Mouse (Mus musculus) liver, embryonic 12.5 days (tissue): ENCODE results near the gene R3hdml. TPM values are rescaled to one million over a fixed set of nuclear protein-coding genes. Genes with fewer than 3 reads are reported as not detected.

Source experiments
- ATAC-seq: fragments of 200-750 bp; cut with Nextera tagmentation; 2 replicates; pipeline ENCODE4 v1.8.0; 2017; ENCODE audit warnings: moderate number of reproducible peaks, mild to moderate bottlenecking, moderate library complexity
- H3K27ac ChIP-seq: fragments of 300-500 bp; sonication (generic); 2 replicates; pipeline ENCODE4 v1.5.1; 2016; ENCODE audit warnings: mild to moderate bottlenecking
- H3K27me3 ChIP-seq: fragments of 300-500 bp; sonication (generic); replicated peaks from 2 replicates; pipeline ENCODE4 v1.6.1; 2016; ENCODE audit warnings: mild to moderate bottlenecking, moderate library complexity
- H3K36me3 ChIP-seq: fragments of 300-500 bp; sonication (generic); 2 replicates; pipeline ENCODE4 v1.6.1; 2016; ENCODE audit warnings: mild to moderate bottlenecking, moderate library complexity
- H3K4me1 ChIP-seq: fragments of 300-500 bp; sonication (generic); 2 replicates; pipeline ENCODE4 v1.6.1; 2016
- H3K4me2 ChIP-seq: fragments of 300-500 bp; sonication (generic); 2 replicates; pipeline ENCODE4 v1.6.1; 2016; ENCODE audit warnings: mild to moderate bottlenecking, moderate library complexity
- H3K4me3 ChIP-seq: fragments of 300-500 bp; sonication (generic); 2 replicates; pipeline ENCODE4 v1.5.1; 2016; ENCODE audit warnings: mild to moderate bottlenecking, moderate library complexity
- H3K9ac ChIP-seq: fragments of 300-500 bp; sonication (generic); 2 replicates; pipeline ENCODE4 v1.6.1; 2016; ENCODE audit warnings: mild to moderate bottlenecking, moderate library complexity
- H3K9me3 ChIP-seq: fragments of 300-500 bp; sonication (generic); replicated peaks from 2 replicates; pipeline ENCODE4 v1.6.1; 2016; ENCODE audit warnings: mild to moderate bottlenecking, moderate library complexity
- WGBS: fragments of 180-500 bp; shearing (Covaris S2); methylation state at CpG from one replicate; pipeline ENCODE4 v1.1.7; 2016; ENCODE audit not compliant: insufficient replicate concordance; 5-methylcytosine and 5-hydroxymethylcytosine counted together
- polyA plus RNA-seq: library from polyadenylated mRNA; unstranded; fragments of >200 nt; fragmentation: Nextera tagmentation; extraction: Ambion mirVana; gene quantifications from 2 replicates; pipeline ENCODE4 v1.2.1, GENCODE M21; 2016

R3hdml gene
- polyA plus RNA-seq, 1 experiment from 2014 or later = not detected

- Histone ChIP-seq H3K27me3 (peaks cover 10% of the 10 kb centered on the region; the same call in 1 of the 2 replicates), H3K9me3 (no peaks in the 10 kb centered on the region), H3K4me3 (no peak overlapping the region), H3K36me3 (no peaks in the 10 kb centered on the region), H3K4me2 (no peak overlapping the region), H3K4me1 (peaks cover 21% of the 10 kb centered on the region), H3K27ac (no peak overlapping the region), H3K9ac (no peak overlapping the region)
- ATAC-seq = no peak
- 67% methylated on average over 10 of the region's 10 CpGs for WGBS
Measured at GRCm38 (mm10) chr2:163542674-163543073, 50.6 kb downstream of the R3hdml start.

DNA sequence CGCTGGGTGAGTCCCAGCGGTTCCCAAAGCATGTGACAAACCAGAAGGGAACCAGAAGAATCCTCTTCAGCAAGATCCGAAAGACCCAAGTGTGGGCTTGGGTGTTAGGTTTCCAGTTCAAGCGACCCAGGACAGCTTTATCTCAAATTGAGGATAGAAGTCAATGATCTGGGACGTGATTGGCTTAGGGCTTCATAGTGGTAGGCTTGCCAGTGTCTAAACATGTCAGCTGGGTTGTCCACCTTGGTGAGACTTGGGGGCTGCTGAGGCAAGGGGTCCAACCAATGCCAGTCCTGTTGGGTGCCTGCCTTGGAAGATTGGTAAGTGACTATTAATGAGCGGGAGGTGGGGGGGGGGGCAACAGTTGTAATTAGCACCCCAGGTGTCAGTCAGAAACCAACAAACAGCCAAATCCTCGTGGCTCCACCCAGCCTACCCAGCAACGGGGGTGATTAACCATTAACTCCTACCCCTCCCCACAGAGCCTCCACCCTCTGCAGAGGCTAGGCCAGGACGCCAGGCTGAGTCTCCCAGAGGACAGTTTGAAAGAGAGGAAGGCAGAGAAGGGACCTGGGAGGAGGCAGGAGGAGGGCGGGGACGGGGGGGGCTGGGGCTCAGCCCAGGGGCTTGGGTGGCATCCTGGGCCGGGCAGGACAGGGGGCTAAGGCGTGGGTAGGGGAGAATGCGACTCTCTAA is 54.7 kb downstream of the R3hdml start:
- WGBS = 55% methylated on average over 14 of the region's 14 CpGs
- H3K9ac ChIP-seq = no peak overlapping the region
- no peaks in the 10 kb centered on the region for H3K9me3 ChIP-seq

DNA sequence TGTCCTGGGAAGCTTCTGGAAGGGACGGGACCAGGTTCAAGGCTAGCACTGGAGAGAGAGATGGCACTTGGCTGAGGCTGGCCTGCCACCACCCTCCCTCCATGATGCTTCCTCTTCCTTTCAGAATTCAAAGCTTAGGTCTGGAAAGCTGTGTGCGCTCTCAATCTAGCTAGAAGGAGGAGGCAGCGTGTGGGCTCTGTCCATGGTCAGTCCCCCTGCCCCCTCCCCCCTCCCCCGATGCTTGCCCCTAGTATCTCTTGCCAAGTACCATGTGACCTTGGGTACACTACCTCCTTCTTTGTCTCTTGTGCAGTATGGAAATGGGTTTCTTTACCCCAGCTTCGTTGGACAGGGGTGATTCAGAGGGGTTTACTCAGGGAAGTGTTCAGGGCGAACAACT is 56.7 kb downstream of the R3hdml start:
- no peaks in the 10 kb centered on the region for H3K36me3 ChIP-seq
- peak overlapping the region; percentile 49 for H3K4me2 ChIP-seq
- WGBS = 46% methylated on average over 6 of the region's 6 CpGs
- 0 out of 2 replicates have a peak, but pooled peaks cover 8% of the 10 kb centered on the region for H3K27me3 ChIP-seq
- no peak overlapping the region for H3K27ac ChIP-seq
- H3K9me3 ChIP-seq = no peaks in the 10 kb centered on the region
- no peak for ATAC-seq
- H3K4me1 ChIP-seq = peaks cover 21% of the 10 kb centered on the region
- H3K4me3 ChIP-seq = peak overlapping the region; percentile 45
- no peak overlapping the region for H3K9ac ChIP-seq

More for the DNA sequence above, 54.7 kb downstream of the R3hdml start:
- Histone ChIP-seq H3K36me3 (no peaks in the 10 kb centered on the region), H3K4me3 (peak overlapping the region; percentile 45), H3K27ac (no peak overlapping the region), H3K27me3 (peaks cover 11% of the 10 kb centered on the region; the same call in 1 of the 2 replicates), H3K4me1 (peaks cover 3% of the 10 kb centered on the region), H3K4me2 (no peak overlapping the region)
- ATAC-seq = peak; percentile 79

- Histone ChIP-seq H3K27ac (no peak overlapping the region), H3K9ac (no peak overlapping the region)
Measured at GRCm38 (mm10) chr2:163549786-163550185, 57.7 kb downstream of the R3hdml start.

More at GRCm38 (mm10) chr2:163549786-163550185, 57.7 kb downstream of the R3hdml start:
- Histone ChIP-seq H3K4me1 (peaks cover 22% of the 10 kb centered on the region), H3K4me2 (peak overlapping the region; percentile 49), H3K27me3 (0 out of 2 replicates have a peak, but pooled peaks cover 6% of the 10 kb centered on the region), H3K36me3 (no peaks in the 10 kb centered on the region), H3K4me3 (peak overlapping the region; percentile 45; the same call in 1 of the 2 replicates), H3K9me3 (no peaks in the 10 kb centered on the region)
- WGBS = 63% methylated on average over 6 of the region's 6 CpGs
- ATAC-seq = no peak

Other genes with a start within 250 kb of the R3hdml start
- gene Jph2, start 94.3 kb upstream of the R3hdml start, polyA plus RNA-seq = 0.12 and 0.16 TPM in 2 replicates
- 41.3 and 43.0 TPM in 2 replicates for gene Oser1, start 67.6 kb upstream of the R3hdml start, polyA plus RNA-seq
- gene Gdap1l1, start 53.8 kb upstream of the R3hdml start, polyA plus RNA-seq = 0.19 and 0.36 TPM in 2 replicates
- gene Fitm2, start 19.7 kb upstream of the R3hdml start, polyA plus RNA-seq = 6.7 and 7.0 TPM in 2 replicates
- gene Hnf4a, start 14.5 kb downstream of the R3hdml start, polyA plus RNA-seq = 15.1 and 15.4 TPM in 2 replicates
- 18.2 and 20.4 TPM in 2 replicates for gene Ttpal, start 110.0 kb downstream of the R3hdml start, polyA plus RNA-seq
- 127 and 132 TPM in 2 replicates for gene Serinc3, start 152.8 kb downstream of the R3hdml start, polyA plus RNA-seq
- gene Pkig, start 166.1 kb downstream of the R3hdml start, polyA plus RNA-seq = 133 and 134 TPM in 2 replicates